Mouse (Mus musculus) C2C12 (cell line): ENCODE data around the gene Ret.

ENCODE experiments used
- CTCF ChIP-seq: IDR thresholded peaks from one replicate; pipeline ENCODE4 v1.5.1; 2011; ENCODE audit not compliant: control insufficient read depth, insufficient read depth, insufficient read length
- MAX ChIP-seq: IDR thresholded peaks from one replicate; pipeline ENCODE4 v1.6.1; 2011; ENCODE audit warnings: mild to moderate bottlenecking, control low read depth

DNA sequence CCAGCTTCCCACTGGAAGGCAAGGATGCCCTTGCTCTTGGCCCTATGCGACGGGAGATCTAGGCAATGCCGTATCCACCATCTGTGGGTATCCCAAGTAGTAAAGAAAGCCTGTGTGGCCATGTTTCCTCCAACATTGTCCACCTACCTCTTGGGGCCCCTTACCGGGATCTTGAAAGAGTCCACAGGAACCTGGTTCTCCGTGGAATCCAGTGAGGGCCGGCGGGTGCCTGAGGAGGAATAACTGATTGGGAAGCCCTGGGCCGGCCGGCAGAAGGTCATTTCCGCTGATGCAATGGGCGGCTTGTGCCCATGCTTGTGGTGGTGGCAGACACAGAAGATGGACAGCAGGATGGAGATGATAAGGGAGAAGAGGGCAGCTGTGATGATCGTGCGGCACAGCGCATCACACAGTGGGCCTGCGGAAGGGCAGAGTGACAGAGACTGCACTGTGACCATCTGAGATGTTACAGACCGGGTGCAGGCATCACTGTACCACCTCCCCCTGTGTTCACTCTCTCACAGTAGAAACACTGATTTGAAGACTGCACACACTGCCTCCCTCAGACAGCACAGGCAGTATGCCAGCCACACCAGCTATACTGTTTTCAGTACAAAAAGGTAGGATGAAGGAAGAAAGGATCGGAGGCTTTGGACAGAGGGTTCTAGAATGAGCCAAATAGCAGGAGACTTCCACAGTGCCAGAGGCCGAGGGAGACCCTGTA is 24.1 kb downstream of the Ret start:
- TF ChIP-seq MAX (no peak), CTCF (no peak)
